Mouse (Mus musculus): ENCODE measurements around the gene Hnrnpab. TPM values are rescaled to one million over a fixed set of nuclear protein-coding genes. Genes with fewer than 3 reads are reported as not detected.

The Hnrnpab gene
- polyA plus RNA-seq, 1 experiment from 2014 or later = 349 TPM

GRCm38 (mm10) chr11:51648566-51648965 is 41.9 kb upstream of the Hnrnpab start:
- 27% methylated on average over 3 of the region's 3 CpGs for WGBS
- peak overlapping the region; percentile 79 for H3K27ac ChIP-seq (ENCODE audit: low read length)
- no peaks in the 10 kb centered on the region for H3K9me3 ChIP-seq (ENCODE audit: control insufficient read depth, low read length)
- ATAC-seq (ENCODE audit: low read depth) = no peak
- peaks cover 4% of the 10 kb centered on the region for H3K36me3 ChIP-seq (ENCODE audit: control insufficient read depth, insufficient read depth, low read length)
- H3K4me2 ChIP-seq (ENCODE audit: low read depth, low read length) = peak overlapping the region; percentile 92
- no peaks in the 10 kb centered on the region for H3K27me3 ChIP-seq (ENCODE audit: control insufficient read depth, insufficient read depth, low read depth, low read length)
- H3K9ac ChIP-seq (ENCODE audit: low read length) = peak overlapping the region; percentile 90
- H3K4me3 ChIP-seq (ENCODE audit: low read length) = peak overlapping the region; percentile 78
- peaks cover 29% of the 10 kb centered on the region for H3K4me1 ChIP-seq (replicated peaks; ENCODE audit: control insufficient read depth, insufficient read depth, low read length)

- Histone ChIP-seq H3K27ac (ENCODE audit: low read length) (peak overlapping the region; percentile 86), H3K4me2 (ENCODE audit: low read depth, low read length) (peak overlapping the region; percentile 92), H3K4me3 (ENCODE audit: low read length) (peak overlapping the region; percentile 78), H3K27me3 (ENCODE audit: control insufficient read depth, insufficient read depth, low read depth, low read length) (no peaks in the 10 kb centered on the region), H3K36me3 (ENCODE audit: control insufficient read depth, insufficient read depth, low read length) (peaks cover 4% of the 10 kb centered on the region), H3K9me3 (ENCODE audit: control insufficient read depth, low read length) (no peaks in the 10 kb centered on the region), H3K4me1 (replicated peaks; ENCODE audit: control insufficient read depth, insufficient read depth, low read length) (peaks cover 33% of the 10 kb centered on the region), H3K9ac (ENCODE audit: low read length) (peak overlapping the region; percentile 32; the same call in 1 of the 2 replicates)
- 59% methylated on average over 15 of the region's 15 CpGs for WGBS
- ATAC-seq (ENCODE audit: low read depth) = peak; percentile 61
These were observed 40.4 kb upstream of the Hnrnpab start for GRCm38 (mm10) chr11:51646751-51647667.

- WGBS = 69% methylated on average over 7 of the region's 7 CpGs
- H3K9me3 ChIP-seq (ENCODE audit: control insufficient read depth, low read length) = no peaks in the 10 kb centered on the region
- ATAC-seq (ENCODE audit: low read depth) = no peak
- no peaks in the 10 kb centered on the region for H3K27me3 ChIP-seq (ENCODE audit: control insufficient read depth, insufficient read depth, low read depth, low read length)
- no peak overlapping the region for H3K4me3 ChIP-seq (ENCODE audit: low read length)
- H3K4me2 ChIP-seq (ENCODE audit: low read depth, low read length) = peak overlapping the region; percentile 23
- H3K27ac ChIP-seq (ENCODE audit: low read length) = peak overlapping the region; percentile 86
- H3K36me3 ChIP-seq (ENCODE audit: control insufficient read depth, insufficient read depth, low read length) = peaks cover 4% of the 10 kb centered on the region
- peaks cover 33% of the 10 kb centered on the region for H3K4me1 ChIP-seq (replicated peaks; ENCODE audit: control insufficient read depth, insufficient read depth, low read length)
- no peak overlapping the region for H3K9ac ChIP-seq (ENCODE audit: low read length)
These were observed 39.6 kb upstream of the Hnrnpab start for GRCm38 (mm10) chr11:51646245-51646644.

- H3K27ac ChIP-seq (ENCODE audit: low read length) = peak overlapping the region; percentile 86; the same call in 1 of the 2 replicates
- 48% methylated on average over 13 of the region's 13 CpGs for whole genome bisulfite sequencing
- no peak overlapping the region for H3K4me3 ChIP-seq (ENCODE audit: low read length)
- no peaks in the 10 kb centered on the region for H3K9me3 ChIP-seq (ENCODE audit: control insufficient read depth, low read length)
- no peak overlapping the region for H3K4me2 ChIP-seq (ENCODE audit: low read depth, low read length)
- peaks cover 4% of the 10 kb centered on the region for H3K36me3 ChIP-seq (ENCODE audit: control insufficient read depth, insufficient read depth, low read length)
- H3K27me3 ChIP-seq (ENCODE audit: control insufficient read depth, insufficient read depth, low read depth, low read length) = no peaks in the 10 kb centered on the region
- H3K4me1 ChIP-seq (replicated peaks; ENCODE audit: control insufficient read depth, insufficient read depth, low read length) = peaks cover 40% of the 10 kb centered on the region
- H3K9ac ChIP-seq (ENCODE audit: low read length) = peak overlapping the region; percentile 50; the same call in 1 of the 2 replicates
- ATAC-seq (ENCODE audit: low read depth) = peak; percentile 32; the same call in 1 of the 2 replicates
These were observed 38.6 kb upstream of the Hnrnpab start for GRCm38 (mm10) chr11:51645293-51645692.

- H3K9me3 ChIP-seq (ENCODE audit: control insufficient read depth, low read length) = no peaks in the 10 kb centered on the region
- H3K27ac ChIP-seq (ENCODE audit: low read length) = peak overlapping the region; percentile 31; the same call in 1 of the 2 replicates
- H3K27me3 ChIP-seq (ENCODE audit: control insufficient read depth, insufficient read depth, low read depth, low read length) = no peaks in the 10 kb centered on the region
- no peak overlapping the region for H3K4me3 ChIP-seq (ENCODE audit: low read length)
- WGBS = 77% methylated on average over 16 of the region's 16 CpGs
- peaks cover 36% of the 10 kb centered on the region for H3K4me1 ChIP-seq (replicated peaks; ENCODE audit: control insufficient read depth, insufficient read depth, low read length)
- peaks cover 4% of the 10 kb centered on the region for H3K36me3 ChIP-seq (ENCODE audit: control insufficient read depth, insufficient read depth, low read length)
- ATAC-seq (ENCODE audit: low read depth) = no peak
- H3K9ac ChIP-seq (ENCODE audit: low read length) = no peak overlapping the region; the same call in 1 of the 2 replicates
- no peak overlapping the region for H3K4me2 ChIP-seq (ENCODE audit: low read depth, low read length)
These were observed 37.6 kb upstream of the Hnrnpab start for GRCm38 (mm10) chr11:51644217-51644616.

GRCm38 (mm10) chr11:51643761-51644160 is 37.1 kb upstream of the Hnrnpab start:
- Histone ChIP-seq H3K36me3 (ENCODE audit: control insufficient read depth, insufficient read depth, low read length) (peaks cover 4% of the 10 kb centered on the region), H3K4me3 (ENCODE audit: low read length) (no peak overlapping the region), H3K27me3 (ENCODE audit: control insufficient read depth, insufficient read depth, low read depth, low read length) (no peaks in the 10 kb centered on the region), H3K4me1 (replicated peaks; ENCODE audit: control insufficient read depth, insufficient read depth, low read length) (peaks cover 32% of the 10 kb centered on the region), H3K9ac (ENCODE audit: low read length) (peak overlapping the region; percentile 15; the same call in 1 of the 2 replicates), H3K9me3 (ENCODE audit: control insufficient read depth, low read length) (no peaks in the 10 kb centered on the region), H3K27ac (ENCODE audit: low read length) (peak overlapping the region; percentile 31; the same call in 1 of the 2 replicates), H3K4me2 (ENCODE audit: low read depth, low read length) (no peak overlapping the region)
- 39% methylated on average over 15 of the region's 15 CpGs for WGBS
- no peak for ATAC-seq (ENCODE audit: low read depth)

- Histone ChIP-seq H3K4me3 (ENCODE audit: low read length) (no peak overlapping the region), H3K27ac (ENCODE audit: low read length) (no peak overlapping the region; the same call in 1 of the 2 replicates), H3K27me3 (ENCODE audit: control insufficient read depth, insufficient read depth, low read depth, low read length) (no peaks in the 10 kb centered on the region), H3K9me3 (ENCODE audit: control insufficient read depth, low read length) (no peaks in the 10 kb centered on the region), H3K4me1 (replicated peaks; ENCODE audit: control insufficient read depth, insufficient read depth, low read length) (peaks cover 30% of the 10 kb centered on the region), H3K36me3 (ENCODE audit: control insufficient read depth, insufficient read depth, low read length) (peaks cover 4% of the 10 kb centered on the region), H3K9ac (ENCODE audit: low read length) (no peak overlapping the region), H3K4me2 (ENCODE audit: low read depth, low read length) (no peak overlapping the region)
- WGBS = 66% methylated on average over 9 of the region's 9 CpGs
- ATAC-seq (ENCODE audit: low read depth) = no peak
These were observed 36.6 kb upstream of the Hnrnpab start for GRCm38 (mm10) chr11:51643202-51643601.

- Histone ChIP-seq H3K4me1 (replicated peaks; ENCODE audit: control insufficient read depth, insufficient read depth, low read length) (peaks cover 34% of the 10 kb centered on the region), H3K36me3 (ENCODE audit: control insufficient read depth, insufficient read depth, low read length) (peaks cover 4% of the 10 kb centered on the region), H3K4me2 (ENCODE audit: low read depth, low read length) (no peak overlapping the region), H3K4me3 (ENCODE audit: low read length) (no peak overlapping the region), H3K27ac (ENCODE audit: low read length) (no peak overlapping the region), H3K27me3 (ENCODE audit: control insufficient read depth, insufficient read depth, low read depth, low read length) (no peaks in the 10 kb centered on the region), H3K9me3 (ENCODE audit: control insufficient read depth, low read length) (no peaks in the 10 kb centered on the region), H3K9ac (ENCODE audit: low read length) (no peak overlapping the region)
- peak; percentile 19 for ATAC-seq (ENCODE audit: low read depth)
- 58% methylated on average over 7 of the region's 7 CpGs for WGBS
These were observed 34.1 kb upstream of the Hnrnpab start for GRCm38 (mm10) chr11:51640748-51641147.

- Histone ChIP-seq H3K27me3 (ENCODE audit: control insufficient read depth, insufficient read depth, low read depth, low read length) (no peaks in the 10 kb centered on the region), H3K4me1 (replicated peaks; ENCODE audit: control insufficient read depth, insufficient read depth, low read length) (peaks cover 31% of the 10 kb centered on the region), H3K9ac (ENCODE audit: low read length) (no peak overlapping the region), H3K27ac (ENCODE audit: low read length) (peak overlapping the region; percentile 60), H3K9me3 (ENCODE audit: control insufficient read depth, low read length) (no peaks in the 10 kb centered on the region), H3K4me3 (ENCODE audit: low read length) (no peak overlapping the region), H3K4me2 (ENCODE audit: low read depth, low read length) (peak overlapping the region; percentile 44), H3K36me3 (ENCODE audit: control insufficient read depth, insufficient read depth, low read length) (no peaks in the 10 kb centered on the region; the same call in 1 of the 2 replicates)
- WGBS = 59% methylated on average over 5 of the region's 5 CpGs
- ATAC-seq (ENCODE audit: low read depth) = no peak
These were observed 31.9 kb upstream of the Hnrnpab start for GRCm38 (mm10) chr11:51638497-51638896.

Measured in lung, embryonic 16.5 days (tissue).